Mouse (Mus musculus) Patski (cell line): ENCODE data around the gene Adig. TPM values are rescaled to one million over a fixed set of nuclear protein-coding genes. Genes with fewer than 3 reads are reported as not detected.

ENCODE experiments used
- ATAC-seq: fragments of 100-300 bp; one replicate; pipeline ENCODE4 v1.8.0; 2021
- CTCF ChIA-PET: fragments of 350-600 bp; sonication (Branson Sonifier 250); formaldehyde crosslinking; loops from one replicate; lab custom pipeline; 2022; ENCODE audit warnings: inconsistent platforms; lab: Charles Lee
- POLR2A ChIA-PET: fragments of 350-600 bp; sonication (Branson Sonifier 250); formaldehyde crosslinking; loops from one replicate; lab custom pipeline; 2022; ENCODE audit warnings: antibody characterized with exemption, inconsistent platforms; lab: Charles Lee
- DNase-seq: peaks from one replicate; pipeline ENCODE4 v3.0.0-alpha.2; 2011; ENCODE audit warnings: low read depth, low spot score
- H3K27me3 ChIP-seq: fragments of 371-371 bp; one replicate; pipeline ENCODE4 v1.5.1; 2021
- CTCF ChIP-seq: fragments of 100-300 bp; IDR thresholded peaks from one replicate; pipeline ENCODE4 v1.5.1; 2021
- in situ Hi-C: fragments of 300-500 bp; cut with MboI; formaldehyde crosslinking; loops from 3 replicates; pipeline ENCODE4 v1.11.1; 2018; ENCODE audit warnings: low pct_unique_long_range_greater_than_20kb, mixed read lengths
- polyA plus RNA-seq: library from polyadenylated mRNA; unstranded; gene quantifications from one replicate; pipeline ENCODE4 v1.2.3, GENCODE M21; 2021

Gene Adig
- polyA plus RNA-seq, 1 experiment from 2014 or later, result not detected

DNA sequence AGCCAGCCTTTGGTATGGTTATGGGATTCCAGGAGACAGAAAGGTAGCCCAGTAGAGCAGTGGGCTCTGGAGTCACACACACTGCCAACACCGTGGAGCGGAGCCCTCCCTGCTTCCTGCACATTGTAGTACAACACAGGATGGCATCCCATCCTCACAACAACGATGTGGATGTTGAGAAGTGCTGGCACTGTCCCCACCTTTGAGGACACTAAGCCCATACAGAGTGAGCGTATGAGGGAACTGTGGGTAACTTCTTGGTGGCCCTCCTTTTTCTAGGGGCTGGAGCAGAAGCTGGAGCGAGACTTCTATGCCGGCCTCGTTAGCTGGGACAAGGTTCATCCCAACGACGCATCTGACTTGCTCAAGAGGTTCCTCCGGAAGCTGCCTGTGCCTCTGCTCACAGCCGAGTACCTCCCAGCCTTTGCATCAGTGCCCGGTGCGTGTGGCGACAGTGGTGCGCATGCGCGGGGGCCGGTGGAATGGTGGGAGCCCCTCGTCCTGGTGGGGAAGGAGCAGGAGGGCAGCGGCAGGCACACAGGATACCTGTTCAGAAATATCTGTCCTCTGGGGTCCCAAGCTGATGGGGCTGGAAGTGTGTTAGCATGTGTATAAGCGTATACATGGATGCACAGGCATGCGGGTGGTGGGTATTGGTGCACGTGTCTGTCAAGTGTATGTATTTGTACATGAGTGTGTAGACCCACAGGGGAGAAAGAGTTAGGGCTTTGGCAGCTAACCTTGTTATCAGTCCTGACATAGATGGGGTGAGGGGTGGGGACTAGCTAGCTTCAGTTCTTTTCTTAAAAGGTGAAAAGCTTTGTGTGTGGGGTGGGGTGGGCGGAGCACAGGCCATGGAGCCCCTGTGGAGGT, 37.3 kb downstream of the Adig start:
- in situ Hi-C loops, result no loop called here
- no peak for TF ChIP-seq CTCF
- ChIA-PET POLR2A (no interaction called here), CTCF (interaction anchor here (1.0 kb wide), 1 partner anchor 9 kb away, joined by 3 read pairs; no protein-coding TSS in a partner anchor)
- ATAC-seq (no peak), DNase-seq (no peak)
- no peaks in the 10 kb centered on the region for H3K27me3 ChIP-seq

DNA sequence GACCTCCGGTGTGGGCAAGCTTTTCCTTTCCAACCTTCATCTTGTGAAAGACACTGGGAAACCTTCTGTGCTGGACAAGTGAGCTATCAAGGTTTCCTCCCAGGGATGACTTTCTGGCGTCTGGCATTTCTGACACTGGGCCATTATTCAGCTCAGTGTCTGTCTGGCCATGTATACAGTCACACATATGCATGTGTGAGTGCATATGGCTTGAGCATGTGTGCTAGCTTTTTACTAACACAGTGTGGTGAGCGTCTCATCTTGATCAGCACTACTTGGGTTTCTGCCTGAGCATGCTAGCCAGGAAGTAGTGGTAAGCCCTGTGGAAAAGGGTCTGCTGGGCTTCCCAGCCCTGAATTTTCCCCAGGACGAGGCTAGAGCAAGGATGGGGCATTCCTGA, 38.9 kb downstream of the Adig start:
- CTCF ChIA-PET, result no interaction called here
- TF ChIP-seq CTCF, result no peak

DNA sequence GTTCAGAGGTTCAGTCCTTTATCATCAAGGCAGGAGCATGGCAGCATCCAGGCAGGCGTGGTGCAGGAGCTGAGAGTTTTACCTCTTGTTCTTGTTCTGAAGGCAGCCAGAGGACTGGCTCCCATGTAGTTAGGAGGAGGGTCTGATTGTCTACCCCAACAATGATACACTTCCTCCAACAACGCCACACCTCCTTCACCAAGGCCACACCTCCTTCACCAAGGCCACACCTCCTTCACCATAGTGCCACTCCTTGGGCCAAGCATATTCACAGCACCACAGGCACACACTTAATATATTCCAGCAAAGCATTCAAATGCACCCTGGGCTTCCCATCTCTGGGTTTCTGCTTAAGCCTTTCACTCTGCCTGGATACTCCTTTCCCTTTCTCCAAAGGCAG, 42.9 kb downstream of the Adig start:
- ChIA-PET CTCF (interaction anchor here (2.3 kb wide), 1 partner anchor 17 kb away, joined by 5 read pairs; no protein-coding TSS in a partner anchor), POLR2A (no interaction called here)
- no peak for DNase-seq
- no peak for TF ChIP-seq CTCF
- no peak for ATAC-seq
- in situ Hi-C loops, result loop anchor here (5.0 kb wide), 2 partner anchors 82 to 107 kb away; no protein-coding TSS in a partner anchor
- H3K27me3 ChIP-seq, result no peaks in the 10 kb centered on the region

More for the DNA sequence above, 38.9 kb downstream of the Adig start:
- DNase-seq, result no peak
- POLR2A ChIA-PET, result no interaction called here
- no peak for ATAC-seq
- in situ Hi-C loops, result no loop called here
- no peaks in the 10 kb centered on the region for H3K27me3 ChIP-seq

DNA sequence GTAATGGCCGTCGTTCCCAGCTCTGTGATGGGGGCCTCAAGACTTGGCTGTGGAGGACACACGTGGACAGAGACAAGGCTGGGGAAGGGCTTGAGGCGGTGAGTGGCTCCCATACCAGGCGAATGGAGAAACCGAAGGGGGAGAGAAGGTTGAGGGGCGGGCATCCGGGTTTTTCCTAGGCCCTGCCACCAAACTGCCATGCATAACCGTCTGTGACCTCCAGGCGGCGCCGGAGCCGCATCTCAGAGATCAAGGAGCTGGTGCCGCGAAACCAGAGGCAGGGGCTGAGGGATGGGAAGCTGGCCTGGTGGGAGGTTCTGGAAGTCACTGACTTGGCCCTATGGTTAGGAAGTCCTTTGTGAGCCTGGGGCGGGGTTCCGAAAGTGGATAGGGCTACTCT, 44.3 kb downstream of the Adig start:
- H3K27me3 ChIP-seq, result no peaks in the 10 kb centered on the region
- in situ Hi-C loops, result loop anchor here (5.0 kb wide), 2 partner anchors 81 to 106 kb away; no protein-coding TSS in a partner anchor
- DNase-seq, result no peak
- peak; percentile 94 for TF ChIP-seq CTCF
- ChIA-PET CTCF (interaction anchor here (0.6 to 2.9 kb wide), 16 partner anchors 8 to 359 kb away, joined by 3 to 15 read pairs (median 4); no protein-coding TSS in a partner anchor), POLR2A (interaction anchor here (0.9 to 1.0 kb wide), 2 partner anchors 13 to 94 kb away, joined by 3 read pairs; no protein-coding TSS in a partner anchor)
- peak; percentile 67 for ATAC-seq

DNA sequence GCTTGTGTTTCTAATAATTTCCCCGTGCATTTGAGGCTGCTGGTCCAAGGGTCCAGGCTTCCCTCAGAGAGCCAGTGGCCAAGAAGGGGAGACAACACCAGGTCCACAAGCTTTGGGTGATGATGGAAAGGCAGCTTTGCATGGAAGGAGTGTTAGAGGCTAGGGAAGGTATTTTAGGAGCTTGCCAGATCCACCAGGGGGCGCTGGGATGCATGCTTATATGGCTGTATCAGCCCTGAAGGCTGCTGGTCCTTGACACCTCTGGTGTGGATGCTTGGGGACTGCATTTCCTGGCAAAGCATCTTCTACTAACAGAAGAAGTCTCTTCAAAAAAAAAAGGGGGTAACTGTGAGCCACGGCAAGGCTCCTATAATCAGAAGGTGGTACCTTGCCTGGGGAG, 47.7 kb downstream of the Adig start:
- ChIA-PET CTCF (interaction anchor here (0.9 to 3.1 kb wide), 6 partner anchors 20 to 103 kb away, joined by 3 to 17 read pairs (median 5); no protein-coding TSS in a partner anchor), POLR2A (no interaction called here)
- in situ Hi-C loops, result no loop called here
- peak; percentile 82 for TF ChIP-seq CTCF
- DNase-seq (no peak), ATAC-seq (peak; percentile 83)
- H3K27me3 ChIP-seq, result peaks cover 16% of the 10 kb centered on the region

DNA sequence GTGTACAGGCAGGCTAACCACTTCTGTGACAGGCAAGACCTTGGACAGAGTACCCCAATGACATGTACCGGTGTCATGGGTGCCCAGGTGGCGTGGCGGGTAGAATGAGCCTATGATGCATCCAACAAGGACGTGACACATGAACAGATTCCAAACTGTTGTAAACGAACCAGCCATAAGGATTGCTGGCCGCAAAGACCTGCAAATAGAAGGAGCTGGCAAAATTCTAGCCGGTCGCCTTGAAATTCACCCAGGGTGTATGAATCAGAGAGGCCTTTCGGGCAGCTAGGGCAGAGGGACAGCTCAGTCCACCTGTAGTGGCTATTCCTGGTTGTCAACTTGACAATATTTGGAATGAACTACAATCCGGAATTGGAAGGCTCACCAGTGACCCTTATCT, 52.0 kb downstream of the Adig start:
- no peak for TF ChIP-seq CTCF
- in situ Hi-C loops, result no loop called here
- DNase-seq, result no peak
- ATAC-seq, result no peak
- H3K27me3 ChIP-seq, result peaks cover 19% of the 10 kb centered on the region
- ChIA-PET CTCF (no interaction called here), POLR2A (no interaction called here)

DNA sequence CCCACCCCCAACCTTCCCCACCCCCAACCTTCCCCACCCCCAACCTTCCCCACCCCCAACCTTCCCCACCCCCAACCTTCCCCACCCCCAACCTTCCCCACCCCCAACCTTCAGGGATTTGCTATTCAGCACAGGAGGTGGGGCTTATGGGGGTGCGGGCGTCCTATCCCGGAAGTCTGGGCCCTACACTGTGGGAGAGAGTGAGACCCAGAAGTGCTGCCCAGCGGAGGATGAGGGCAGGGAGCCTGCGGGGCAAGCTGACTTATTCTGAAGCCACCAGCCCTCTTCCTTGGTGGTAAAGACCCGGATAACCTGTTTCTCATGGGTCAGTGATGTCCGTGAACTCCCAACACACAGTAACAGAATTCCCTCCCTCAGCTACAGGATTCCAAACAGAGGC, 52.8 kb downstream of the Adig start:
- ATAC-seq (no peak), DNase-seq (no peak)
- POLR2A ChIA-PET, result no interaction called here
- CTCF ChIA-PET, result interaction anchor here (1.3 kb wide), 1 partner anchor 95 kb away, joined by 3 read pairs; no protein-coding TSS in a partner anchor
- in situ Hi-C loops, result no loop called here
- no peak for TF ChIP-seq CTCF
- H3K27me3 ChIP-seq, result peaks cover 19% of the 10 kb centered on the region

DNA sequence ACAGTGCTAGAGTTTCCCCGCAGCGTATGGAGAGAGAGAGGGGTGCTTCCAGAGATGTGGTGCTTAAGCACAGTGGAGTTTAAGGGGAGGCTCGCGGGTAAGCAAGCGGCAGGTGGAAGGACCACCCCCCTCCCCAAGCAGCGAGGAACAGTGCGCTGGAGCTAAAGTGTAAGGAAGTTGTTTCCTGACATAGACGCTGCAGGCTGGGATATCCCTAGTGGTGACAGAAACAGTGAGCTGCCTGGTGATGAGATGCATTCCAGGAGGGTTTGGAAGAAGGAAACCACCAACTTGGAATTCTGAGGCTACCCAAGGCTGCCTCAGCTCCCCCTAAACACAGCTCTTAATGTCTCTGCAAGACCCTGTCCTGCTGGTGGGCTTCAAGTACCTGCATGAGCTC, 53.4 kb downstream of the Adig start:
- CTCF ChIA-PET, result interaction anchor here (1.3 kb wide), 1 partner anchor 94 kb away, joined by 3 read pairs; no protein-coding TSS in a partner anchor
- no peak for ATAC-seq
- no peak for DNase-seq
- POLR2A ChIA-PET, result no interaction called here
- peaks cover 22% of the 10 kb centered on the region for H3K27me3 ChIP-seq
- no peak for TF ChIP-seq CTCF
- in situ Hi-C loops, result no loop called here

DNA sequence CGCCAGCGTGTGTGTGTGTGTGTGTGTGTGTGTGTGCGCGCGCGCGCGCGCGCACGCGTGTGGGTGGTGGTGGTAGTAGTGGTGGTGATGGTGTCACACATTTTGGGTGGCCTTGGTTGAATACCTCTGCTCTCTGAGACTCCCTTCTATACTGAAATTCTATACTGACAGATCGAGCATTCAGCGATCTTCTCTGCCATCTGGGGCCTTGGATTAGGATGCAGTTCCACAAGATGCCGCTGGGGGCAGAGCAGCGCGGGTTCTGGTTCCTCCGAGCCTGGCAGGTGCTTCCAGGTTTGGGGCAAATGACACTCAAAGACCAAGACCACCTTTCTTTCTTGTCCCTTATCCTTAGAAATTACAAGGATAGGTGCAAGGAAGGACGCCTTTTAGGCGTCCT, 53.8 kb downstream of the Adig start:
- ATAC-seq (no peak), DNase-seq (no peak)
- POLR2A ChIA-PET, result no interaction called here
- CTCF ChIA-PET, result interaction anchor here (1.3 kb wide), 1 partner anchor 94 kb away, joined by 3 read pairs; no protein-coding TSS in a partner anchor
- in situ Hi-C loops, result no loop called here
- TF ChIP-seq CTCF, result no peak
- peaks cover 26% of the 10 kb centered on the region for H3K27me3 ChIP-seq

DNA sequence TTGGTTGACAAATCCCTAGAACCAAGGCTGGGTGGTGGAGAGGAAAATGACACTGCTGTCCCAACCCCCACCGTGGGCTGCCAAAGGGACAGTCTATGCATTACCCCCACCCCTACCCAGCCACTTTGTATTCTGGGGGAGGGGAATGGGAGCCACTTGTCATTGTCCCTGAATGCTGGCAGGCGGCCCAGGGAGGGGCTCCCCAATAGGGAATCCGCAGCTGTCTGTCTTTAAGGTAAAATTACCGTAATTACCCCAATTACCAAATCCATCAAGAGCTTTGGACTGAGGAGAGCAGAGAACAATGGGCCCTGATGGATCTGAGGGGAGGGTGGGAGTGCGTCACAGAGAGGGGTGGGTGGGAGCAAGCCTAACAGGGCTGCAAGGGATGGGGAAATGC, 54.3 kb downstream of the Adig start:
- peaks cover 31% of the 10 kb centered on the region for H3K27me3 ChIP-seq
- ChIA-PET POLR2A (no interaction called here), CTCF (no interaction called here)
- ATAC-seq, result no peak
- no peak for DNase-seq
- no peak for TF ChIP-seq CTCF
- in situ Hi-C loops, result no loop called here

Other genes with a start within 250 kb of the Adig start
- gene Bpi, start 244.5 kb upstream of the Adig start, polyA plus RNA-seq, result 2.9 TPM
- 75.1 TPM for gene Lbp, start 196.1 kb upstream of the Adig start, polyA plus RNA-seq
- gene Snhg11, start 127.0 kb upstream of the Adig start, polyA plus RNA-seq, result not detected
- 46.2 TPM for gene Ralgapb, start 92.8 kb upstream of the Adig start, polyA plus RNA-seq
- gene Arhgap40, start 10.2 kb downstream of the Adig start, polyA plus RNA-seq, result 0.18 TPM
- gene Slc32a1, start 108.2 kb downstream of the Adig start, polyA plus RNA-seq, result not detected
- 11.5 TPM for gene Actr5, start 122.3 kb downstream of the Adig start, polyA plus RNA-seq
- 0.06 TPM for gene Ppp1r16b, start 162.8 kb downstream of the Adig start, polyA plus RNA-seq